Mouse (Mus musculus) cerebellum, adult 9-11 months (tissue): Measurements from ENCODE around the gene Spp2.

Experiments
- DNase-seq: peaks from one replicate; pipeline ENCODE4 v3.0.0; 2022

Spp2 gene

DNA sequence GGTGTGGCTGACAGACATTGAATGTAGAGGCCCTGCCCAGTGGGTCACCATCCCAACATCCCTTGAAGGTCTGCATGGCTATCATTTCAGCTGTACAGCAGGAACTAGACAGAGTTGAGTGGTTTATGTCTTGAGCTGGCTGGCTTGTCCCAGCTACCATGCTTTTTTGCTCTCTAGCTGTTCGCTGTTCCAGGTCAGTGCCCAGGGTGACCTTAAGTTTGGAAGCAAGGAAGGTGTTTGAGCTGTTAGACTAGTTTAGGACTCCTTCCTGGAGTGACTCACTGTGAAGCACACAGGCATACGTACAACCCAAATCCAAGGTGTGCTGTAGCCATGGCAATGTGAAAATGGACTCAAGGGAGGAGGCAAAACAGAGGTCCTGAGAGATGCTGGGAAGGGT is 61.6 kb downstream of the Spp2 start:
- no peak for DNase-seq

DNA sequence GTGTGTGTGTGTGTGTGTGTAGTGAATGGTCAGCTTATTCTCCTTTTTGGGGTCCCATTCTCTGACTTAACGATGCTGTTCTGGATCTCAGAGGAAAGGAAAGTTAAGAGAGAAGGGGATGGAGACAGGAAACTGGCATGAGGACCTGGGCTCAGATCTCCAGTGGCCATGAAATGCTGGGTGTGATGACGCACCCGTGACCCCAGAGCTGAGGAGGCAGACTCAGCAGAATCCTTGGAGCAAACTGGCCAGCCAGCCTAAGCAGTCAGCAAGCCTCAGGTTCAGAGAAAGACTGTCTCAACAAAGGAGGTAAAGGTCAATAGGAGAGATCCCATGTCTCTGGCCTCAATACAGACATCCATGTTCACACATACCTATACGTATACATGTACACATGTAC is 63.0 kb downstream of the Spp2 start:
- no peak for DNase-seq

DNA sequence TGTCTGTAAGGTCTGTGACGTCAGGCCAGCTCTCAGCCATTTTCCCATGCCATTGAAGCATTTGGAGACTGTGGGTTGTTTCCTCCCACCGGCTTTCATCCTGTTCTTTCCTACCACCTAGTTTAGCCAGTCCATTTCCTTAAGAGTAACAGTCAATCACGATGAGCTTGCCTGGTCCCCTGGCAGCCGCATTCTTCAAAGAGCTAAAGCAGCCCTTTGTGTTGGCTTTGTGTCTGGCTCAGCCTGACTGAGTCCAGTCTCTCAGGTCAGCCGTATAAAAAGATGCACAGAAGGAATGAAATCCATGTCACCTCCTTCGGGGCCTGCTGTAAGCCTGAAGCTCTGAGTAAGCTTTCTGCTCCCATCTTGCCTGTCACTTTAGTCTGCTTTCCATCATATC is 65.5 kb downstream of the Spp2 start:
- DNase-seq = no peak

DNA sequence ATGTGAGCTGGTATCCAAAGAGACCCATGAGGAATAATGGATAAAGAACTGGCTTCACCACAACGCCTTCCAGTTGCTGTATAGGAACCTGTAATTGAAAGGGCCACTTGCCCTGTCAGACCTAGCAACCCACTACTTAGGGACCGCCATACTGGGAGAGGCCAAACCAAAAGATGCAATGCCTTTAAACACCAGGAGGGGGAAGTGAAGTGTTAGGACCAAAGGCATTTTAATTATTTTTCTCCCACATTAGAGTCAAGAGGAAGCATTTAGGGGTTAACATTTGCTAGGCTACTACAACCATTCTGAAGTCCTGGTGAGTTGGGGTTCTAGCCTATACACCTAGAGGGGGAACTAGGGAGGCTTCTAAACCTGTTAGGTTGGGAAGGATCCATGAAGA is 67.1 kb downstream of the Spp2 start:
- DNase-seq = no peak

DNA sequence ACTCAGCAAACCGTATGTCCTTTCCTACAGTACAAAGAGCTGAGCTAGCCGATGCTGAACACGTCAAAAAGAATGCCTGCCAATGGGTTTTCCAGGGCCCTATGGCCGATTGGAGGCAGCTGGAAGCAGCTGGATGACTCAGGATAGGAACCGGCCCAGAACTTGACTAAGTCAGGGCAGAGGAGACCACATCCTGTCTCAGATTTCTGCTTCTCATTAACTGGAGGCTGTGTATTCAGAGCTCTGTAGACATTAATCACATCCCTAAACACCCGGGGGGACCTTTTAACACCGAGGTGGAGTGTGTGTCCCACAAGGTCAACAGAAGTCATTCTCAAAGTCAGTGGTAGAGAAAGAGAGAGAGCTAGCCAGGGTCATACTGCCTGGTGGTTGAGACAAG is 67.8 kb downstream of the Spp2 start:
- DNase-seq = no peak

DNA sequence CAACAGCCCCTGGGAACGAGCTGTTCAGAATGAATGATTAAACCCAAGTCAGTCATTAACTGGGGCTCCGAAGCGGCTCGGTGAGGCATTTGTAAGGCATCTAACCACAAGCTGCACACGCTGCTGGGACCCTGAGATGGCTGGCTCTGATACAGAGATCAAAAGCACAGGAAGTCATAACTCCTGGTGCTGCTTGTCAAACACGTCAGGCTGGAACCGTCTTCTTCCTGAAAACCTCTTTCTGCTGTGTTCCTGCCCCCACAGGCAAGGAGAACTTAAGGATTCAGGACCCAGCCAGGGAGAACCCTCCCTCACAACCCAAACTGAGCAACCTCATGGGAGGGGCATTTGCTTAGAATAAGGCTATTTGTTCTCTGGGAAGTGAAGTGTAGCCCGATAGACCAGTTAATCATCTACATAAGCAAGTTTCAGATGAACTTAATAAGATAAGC is 68.8 kb downstream of the Spp2 start:
- no peak for DNase-seq
